8 mouse cellular contexts compared by ENCODE assay signal in genomic region chr1:131269797-131270578, GRCm38 (mm10). TPM values are rescaled to one million over a fixed set of nuclear protein-coding genes. Genes with fewer than 3 reads are reported as not detected.
DNase-seq lines count a peak whose midpoint lies in the region; ATAC-seq and TF ChIP-seq lines count a peak whose summit lies in the region.

No protein-coding gene starts in this region.

- DNase-seq in ES-E14 (ENCODE audit: low read depth, low spot score), result peak; percentile 82
- DNase-seq in c-Kit-positive CD71-negative TER-119-negative erythroid progenitor cells, embryonic 14.5 days (ENCODE audit: low read depth), result peak; percentile 77
- peak; percentile 83 for DNase-seq in heart, postnatal 4 days
- DNase-seq in layer of hippocampus, adult 11-12 months (ENCODE audit: low spot score), result peak; percentile 83
- DNase-seq in lung, adult 2 months, result peak; percentile 68
- peak; percentile 73 for DNase-seq in ovary, postnatal 14 days (ENCODE audit: low spot score)
- DNase-seq in thymus, postnatal 0 days (ENCODE audit: low spot score), result peak; percentile 83

- ATAC-seq in erythroid progenitor cell, adult 5-6 weeks (replicated peaks; ENCODE audit: low FRiP score, poor library complexity, severe bottlenecking), result 0 out of 2 replicates have a peak, but pooled peaks have one; percentile 53

- peaks cover 0 to 2% of the 10 kb centered on the region in 2 experiments; a peak in 2 of 4 replicates for H3K4me1 ChIP-seq in ES-E14 (ENCODE audit: control insufficient read depth in 2 of 2, insufficient read depth in 2 of 2, low read length in 2 of 2, poor library complexity in 1 of 2)
- no peaks in the 10 kb centered on the region for H3K4me1 ChIP-seq in lung, adult 2 months (ENCODE audit: control insufficient read depth, insufficient read depth, low read length)

- H3K36me3 ChIP-seq in ES-E14 (ENCODE audit: control insufficient read depth, insufficient read depth, low read length, poor library complexity, severe bottlenecking), result no peaks in the 10 kb centered on the region

- no peaks in the 10 kb centered on the region for H3K9me3 ChIP-seq in ES-E14 (ENCODE audit: control insufficient read depth, insufficient read depth, low read depth, low read length)

- no peak overlapping the region for H3K27ac ChIP-seq in ES-E14 (ENCODE audit: insufficient read depth, low read depth, low read length, poor library complexity, severe bottlenecking)

- no peak for TF ChIP-seq POLR2A in lung, adult 2 months (IDR thresholded peaks at IDR 0.05; ENCODE audit: borderline replicate concordance, extremely low read depth, low read depth, low read length)

- no peak overlapping the region for H3K4me3 ChIP-seq in ES-E14 (ENCODE audit: insufficient read depth in 1 of 2, low read depth in 1 of 2, low read length in 2 of 2, poor library complexity in 1 of 2, severe bottlenecking in 1 of 2)
- no peak overlapping the region for H3K4me3 ChIP-seq in lung, adult 2 months (replicated peaks; ENCODE audit: extremely low read depth, low read depth, low read length)

- WGBS in lung, adult 2 months, result 39% methylated on average over 22 of the region's 22 CpGs

- TF ChIP-seq CTCF in lung, adult 2 months (IDR thresholded peaks at IDR 0.05; ENCODE audit: insufficient read depth, low read length), result peak; percentile 76

- no peak overlapping the region; the same call in 1 of the 2 replicates for H3K9ac ChIP-seq in ES-E14 (ENCODE audit: insufficient read depth, low read depth, low read length, poor library complexity, severe bottlenecking)

- in situ Hi-C loops in ES-E14 (cut with MboI; ENCODE audit: low sequenced_read_pairs in 2 of 2, unreplicated experiment in 2 of 2), result loop anchor here (10.0 to 25.0 kb wide), 2 partner anchors 145 to 383 kb away; partner anchors contain the start of gene Il24 (in 2 of the 2)

TF ChIP-seq in ES-E14, 5 proteins besides CTCF, POLR2A, EP300 and RAD21:
- TF ChIP-seq CHD2 (IDR thresholded peaks at IDR 0.05; ENCODE audit: low read depth, low read length), result no peak
- no peak for TF ChIP-seq MAFK (IDR thresholded peaks at IDR 0.05; ENCODE audit: insufficient read depth, low read depth, low read length)
- TF ChIP-seq ZNF384 (IDR thresholded peaks at IDR 0.05; ENCODE audit: low read depth, low read length), result no peak
- peak; percentile 91 for TF ChIP-seq ZC3H11A (IDR thresholded peaks at IDR 0.05; ENCODE audit: borderline replicate concordance, low read depth, low read length)
- no peak for TF ChIP-seq HCFC1 (IDR thresholded peaks at IDR 0.05; ENCODE audit: borderline replicate concordance, insufficient read depth, low read length)

RNA-seq across cellular contexts. Expression of gene Ikbke, which starts 9.4 kb away (rescaled TPM):
- 4.2 and 4.5 TPM in 2 replicates for total RNA-seq in ES-E14 (2012; rRNA removed)
- total RNA-seq in erythroid progenitor cell, adult 5-6 weeks (2015; ENCODE audit: low replicate concordance), result 2.5 and 18.4 TPM in 2 replicates
- 4.8 and 6.7 TPM in 2 replicates for total RNA-seq in erythroid progenitor cell, adult 5-6 weeks (2017; ENCODE audit: low replicate concordance)
- total RNA-seq in heart, postnatal 4 days (2021), result 1 to 10 TPM; 2.9 to 3.0 TPM
- polyA plus RNA-seq in lung, adult 2 months (2012; rRNA removed), result 9.6 and 15.3 TPM in 2 replicates
- 22.2 and 23.5 TPM in 2 replicates for polyA plus RNA-seq in thymus, postnatal 0 days (2015; fragmentation: Nextera tagmentation; extraction: Ambion mirVana)

RNA-seq across cellular contexts. Expression of gene Rassf5, which starts 24.9 kb away (rescaled TPM):
- 0.76 and 1.2 TPM in 2 replicates for total RNA-seq in ES-E14 (2012; rRNA removed)
- 12.6 and 14.7 TPM in 2 replicates for total RNA-seq in erythroid progenitor cell, adult 5-6 weeks (2015; ENCODE audit: low replicate concordance)
- 5.0 and 17.8 TPM in 2 replicates for total RNA-seq in erythroid progenitor cell, adult 5-6 weeks (2017; ENCODE audit: low replicate concordance)
- 1 to 10 TPM; 4.4 to 4.5 TPM for total RNA-seq in heart, postnatal 4 days (2021)
- 18.9 and 19.1 TPM in 2 replicates for polyA plus RNA-seq in lung, adult 2 months (2012; rRNA removed)
- polyA plus RNA-seq in thymus, postnatal 0 days (2015; fragmentation: Nextera tagmentation; extraction: Ambion mirVana), result 137 TPM in 2 replicates
